Mouse (Mus musculus) liver, postnatal 0 days (tissue): ENCODE results near the gene Dydc2.

Experiments
- CTCF ChIP-seq: sonication (generic); IDR thresholded peaks from 2 replicates; pipeline ENCODE4 v1.5.1; 2016; ENCODE audit warnings: antibody characterized with exemption, low read depth
- EP300 ChIP-seq: IDR thresholded peaks from 2 replicates; pipeline ENCODE4 v1.6.1; 2016; ENCODE audit warnings: antibody characterized with exemption, low read depth, mild to moderate bottlenecking

DNA sequence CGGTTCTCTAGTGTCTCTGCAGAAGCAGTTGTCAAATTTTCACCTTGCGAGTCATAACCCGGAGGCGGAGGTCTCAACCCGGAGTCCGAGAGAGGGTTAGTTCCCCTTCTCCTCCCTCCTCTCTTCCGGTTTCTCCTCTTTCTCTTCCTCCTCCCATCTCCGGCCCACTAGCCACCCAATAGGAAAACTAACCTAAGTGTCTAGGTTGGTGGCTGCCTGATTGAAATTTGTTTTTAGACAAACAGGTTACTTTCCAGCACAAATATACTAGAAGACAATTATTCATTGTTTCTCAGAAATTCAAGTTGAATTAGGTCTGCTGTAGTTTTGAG lies 3.9 kb upstream of the Dydc2 start:
- no peak for TF ChIP-seq CTCF
- TF ChIP-seq EP300 = no peak
